Mouse (Mus musculus): ENCODE results near the gene Cfl1. TPM values are rescaled to one million over a fixed set of nuclear protein-coding genes. Genes with fewer than 3 reads are reported as not detected.

The Cfl1 gene
- polyA plus RNA-seq, 1 experiment from 2014 or later = 3,609 TPM

DNA sequence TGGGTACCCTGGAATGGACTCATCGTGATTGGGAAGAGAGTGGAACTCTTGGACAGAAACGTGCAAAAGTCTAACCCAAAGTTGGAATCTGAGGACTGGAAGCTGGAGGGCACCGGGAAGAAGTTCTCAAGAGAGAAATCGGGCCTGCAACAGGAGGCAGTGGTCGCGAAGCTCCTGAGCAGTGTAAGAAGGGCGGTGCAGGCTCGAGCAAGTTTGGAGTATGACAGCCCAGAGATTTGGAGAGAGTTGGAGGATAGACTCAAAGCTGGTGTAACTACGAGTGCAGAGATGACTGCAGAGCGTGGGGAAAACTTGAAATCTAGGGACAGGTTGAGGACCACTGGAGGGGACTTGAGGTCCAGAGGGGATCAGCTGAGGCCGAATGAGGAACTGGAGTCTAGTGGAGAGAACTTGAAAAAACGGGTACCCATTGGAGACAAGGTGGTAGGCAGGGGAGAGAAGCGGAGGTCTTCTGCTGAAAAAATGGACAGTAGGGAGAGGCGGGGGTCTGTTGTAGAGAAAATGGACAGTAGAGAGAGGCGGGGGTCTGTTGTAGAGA is 20.9 kb downstream of the Cfl1 start:
- peak overlapping the region; percentile 56 for H3K4me2 ChIP-seq (ENCODE audit: low read length)
- ATAC-seq = no peak
- peak overlapping the region; percentile 51 for H3K4me3 ChIP-seq (ENCODE audit: low read length)
- H3K9me3 ChIP-seq (ENCODE audit: control insufficient read depth, low read length) = no peaks in the 10 kb centered on the region
- H3K27ac ChIP-seq (ENCODE audit: low read depth, low read length) = peak overlapping the region; percentile 51; the same call in 1 of the 2 replicates
- WGBS = 57% methylated on average over 15 of the region's 15 CpGs
- H3K9ac ChIP-seq (ENCODE audit: low read depth, low read length) = peak overlapping the region; percentile 58
- peaks cover 20% of the 10 kb centered on the region for H3K4me1 ChIP-seq (ENCODE audit: control insufficient read depth, insufficient read depth, low read depth, low read length)
- no peaks in the 10 kb centered on the region for H3K36me3 ChIP-seq (ENCODE audit: control insufficient read depth, insufficient read depth, low read length)
- no peaks in the 10 kb centered on the region for H3K27me3 ChIP-seq (replicated peaks; ENCODE audit: control insufficient read depth, insufficient read depth, low read length)

DNA sequence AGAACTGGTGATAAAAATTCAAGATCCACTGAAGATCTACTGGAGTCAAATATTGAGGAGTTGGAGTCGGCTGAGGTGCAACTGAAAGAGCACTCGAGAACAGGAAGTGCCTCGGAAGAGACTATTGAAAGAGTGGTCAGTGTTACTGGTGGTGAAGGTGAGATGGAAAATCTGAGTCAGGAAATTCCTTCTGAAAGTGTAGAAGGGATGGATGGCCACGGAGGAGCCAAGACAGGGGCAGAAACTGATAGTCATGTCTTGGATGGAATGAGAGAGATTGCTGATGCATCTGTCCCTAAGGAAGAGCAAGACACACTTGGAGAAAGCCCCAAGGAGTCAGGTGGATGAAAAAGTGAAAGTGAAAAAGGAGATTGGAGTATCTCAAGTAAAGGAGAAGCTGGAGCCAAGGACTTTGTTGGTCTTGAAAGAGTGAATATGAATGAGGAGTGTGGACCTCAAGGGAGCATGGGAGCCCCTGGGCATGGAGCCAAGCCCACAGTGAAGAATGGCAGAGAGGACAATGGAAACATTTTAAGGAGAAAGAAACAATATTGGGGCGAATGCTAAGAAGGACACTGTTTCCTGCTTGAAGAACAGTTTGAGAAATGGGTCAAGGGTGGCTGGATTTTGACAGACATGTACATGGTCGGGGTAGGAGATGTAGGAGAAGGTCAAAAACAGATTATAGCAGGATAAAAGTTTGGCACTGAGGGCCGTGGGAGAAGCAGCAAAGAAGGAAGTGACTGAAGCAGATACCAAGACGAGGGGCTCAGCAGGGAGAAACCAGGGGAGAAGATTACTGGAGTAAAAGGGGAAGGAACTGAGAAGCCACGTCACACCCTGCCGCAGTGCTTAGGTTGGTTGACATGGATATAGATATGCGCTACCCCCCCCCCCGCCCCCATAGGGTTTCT is 22.1 kb downstream of the Cfl1 start:
- Histone ChIP-seq H3K9ac (ENCODE audit: low read depth, low read length) (no peak overlapping the region), H3K4me3 (ENCODE audit: low read length) (no peak overlapping the region), H3K9me3 (ENCODE audit: control insufficient read depth, low read length) (no peaks in the 10 kb centered on the region), H3K4me1 (ENCODE audit: control insufficient read depth, insufficient read depth, low read depth, low read length) (peaks cover 20% of the 10 kb centered on the region), H3K27ac (ENCODE audit: low read depth, low read length) (no peak overlapping the region), H3K36me3 (ENCODE audit: control insufficient read depth, insufficient read depth, low read length) (no peaks in the 10 kb centered on the region), H3K4me2 (ENCODE audit: low read length) (no peak overlapping the region), H3K27me3 (replicated peaks; ENCODE audit: control insufficient read depth, insufficient read depth, low read length) (no peaks in the 10 kb centered on the region)
- ATAC-seq = no peak
- 78% methylated on average over 12 of the region's 12 CpGs for WGBS

DNA sequence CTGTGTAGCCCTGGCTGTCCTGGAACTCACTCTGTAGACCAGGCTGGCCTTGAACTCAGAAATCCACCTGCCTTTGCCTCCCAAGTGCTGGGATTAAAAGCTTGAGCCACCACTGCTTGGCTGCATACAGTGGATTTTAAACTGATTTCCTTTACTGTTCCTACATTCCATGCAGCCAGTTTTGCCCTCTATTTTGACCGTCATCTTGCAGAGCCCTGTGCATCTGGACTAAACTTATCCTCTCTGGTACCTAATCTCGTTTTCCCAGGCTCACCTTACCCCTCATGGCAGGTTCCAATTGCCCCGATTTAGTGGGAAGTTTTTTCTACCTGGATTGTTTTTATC is 22.7 kb downstream of the Cfl1 start:
- Histone ChIP-seq H3K9me3 (ENCODE audit: control insufficient read depth, low read length) (no peaks in the 10 kb centered on the region), H3K9ac (ENCODE audit: low read depth, low read length) (no peak overlapping the region), H3K36me3 (ENCODE audit: control insufficient read depth, insufficient read depth, low read length) (no peaks in the 10 kb centered on the region), H3K4me2 (ENCODE audit: low read length) (no peak overlapping the region), H3K27ac (ENCODE audit: low read depth, low read length) (no peak overlapping the region), H3K4me1 (ENCODE audit: control insufficient read depth, insufficient read depth, low read depth, low read length) (peaks cover 20% of the 10 kb centered on the region), H3K27me3 (replicated peaks; ENCODE audit: control insufficient read depth, insufficient read depth, low read length) (no peaks in the 10 kb centered on the region), H3K4me3 (ENCODE audit: low read length) (no peak overlapping the region)
- 81% methylated on average over 3 of the region's 3 CpGs for WGBS
- ATAC-seq = no peak

DNA sequence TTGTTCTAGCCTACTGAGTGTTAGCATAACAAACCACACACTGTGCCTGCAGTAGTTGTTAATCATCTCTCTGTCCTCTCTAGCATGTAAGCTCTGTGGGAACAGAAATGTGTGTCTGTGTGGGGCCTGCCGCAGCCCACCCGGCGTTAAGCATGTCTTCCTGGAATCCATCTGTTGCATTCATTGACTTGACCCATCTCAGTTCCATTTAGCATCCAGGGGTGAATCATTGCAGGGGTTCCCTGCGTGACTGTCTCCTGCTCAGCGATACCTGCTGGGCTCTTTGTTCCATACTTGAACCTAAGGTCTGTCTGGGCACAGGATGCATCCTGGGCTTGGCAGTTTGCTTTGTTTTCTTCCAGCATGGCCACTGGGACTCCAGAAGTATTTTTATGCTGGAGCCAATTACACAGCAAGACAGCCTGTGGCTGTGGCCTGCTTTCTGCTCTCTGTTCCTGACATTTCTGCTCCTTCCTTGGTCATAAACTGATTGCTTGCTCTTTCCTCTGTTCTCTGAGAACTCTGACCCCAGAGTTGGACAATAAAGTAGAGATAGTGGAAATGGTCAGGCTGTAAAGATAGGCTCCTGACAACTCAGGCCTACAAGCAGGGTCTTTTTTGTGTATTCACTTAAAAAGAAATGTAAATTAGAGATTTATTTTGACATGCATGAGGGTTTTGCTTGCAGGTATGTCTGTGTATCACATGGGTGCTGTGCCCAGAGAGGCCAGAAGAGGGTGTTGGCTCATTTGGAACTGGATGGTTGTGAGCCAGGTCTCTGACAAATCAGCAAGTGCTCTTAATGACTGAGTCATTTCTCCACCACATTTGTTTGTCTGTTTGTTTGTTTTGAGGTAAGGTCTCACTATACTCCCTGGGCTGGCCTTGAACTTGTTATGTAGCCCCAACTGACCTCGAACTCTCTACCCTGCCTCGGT is 25.9 kb downstream of the Cfl1 start:
- no peak overlapping the region for H3K4me2 ChIP-seq (ENCODE audit: low read length)
- no peak overlapping the region for H3K9ac ChIP-seq (ENCODE audit: low read depth, low read length)
- H3K27ac ChIP-seq (ENCODE audit: low read depth, low read length) = no peak overlapping the region
- no peak for ATAC-seq
- no peaks in the 10 kb centered on the region for H3K9me3 ChIP-seq (ENCODE audit: control insufficient read depth, low read length)
- H3K4me1 ChIP-seq (ENCODE audit: control insufficient read depth, insufficient read depth, low read depth, low read length) = peaks cover 9% of the 10 kb centered on the region; the same call in 1 of the 2 replicates
- H3K27me3 ChIP-seq (replicated peaks; ENCODE audit: control insufficient read depth, insufficient read depth, low read length) = no peaks in the 10 kb centered on the region
- H3K36me3 ChIP-seq (ENCODE audit: control insufficient read depth, insufficient read depth, low read length) = no peaks in the 10 kb centered on the region
- H3K4me3 ChIP-seq (ENCODE audit: low read length) = no peak overlapping the region
- 77% methylated on average over 7 of the region's 7 CpGs for WGBS

DNA sequence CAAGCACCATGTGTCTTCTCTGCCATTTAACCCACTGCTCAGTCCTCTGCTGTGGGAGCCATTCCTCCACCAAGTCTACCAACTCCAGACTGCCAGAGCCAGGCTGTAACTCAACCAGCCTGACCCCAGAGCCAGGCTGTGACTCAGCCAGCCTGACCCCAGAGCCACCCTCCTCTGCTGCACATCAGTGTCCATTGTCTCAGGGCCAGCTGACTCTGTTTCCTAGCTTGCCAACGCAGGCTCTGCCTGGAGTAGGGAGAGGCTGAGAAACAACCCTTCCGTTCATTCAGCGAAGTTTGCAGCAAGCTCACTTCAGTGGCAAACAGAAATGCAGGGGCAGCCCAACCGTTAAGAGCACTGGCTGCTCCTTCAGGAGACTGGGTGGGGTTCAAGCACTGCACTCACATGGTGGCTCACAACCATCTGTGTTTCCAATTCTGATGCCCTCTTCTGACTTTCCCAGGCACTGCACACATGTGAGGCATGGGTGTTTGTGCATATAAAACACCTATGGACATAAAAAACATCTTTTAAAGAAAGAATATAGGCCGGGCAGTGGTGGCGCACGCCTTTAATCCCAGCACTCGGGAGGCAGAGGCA is 26.8 kb downstream of the Cfl1 start:
- H3K27ac ChIP-seq (ENCODE audit: low read depth, low read length) = no peak overlapping the region
- H3K9ac ChIP-seq (ENCODE audit: low read depth, low read length) = no peak overlapping the region
- no peak overlapping the region for H3K4me2 ChIP-seq (ENCODE audit: low read length)
- peaks cover 6% of the 10 kb centered on the region; the same call in 1 of the 2 replicates for H3K4me1 ChIP-seq (ENCODE audit: control insufficient read depth, insufficient read depth, low read depth, low read length)
- H3K27me3 ChIP-seq (replicated peaks; ENCODE audit: control insufficient read depth, insufficient read depth, low read length) = no peaks in the 10 kb centered on the region
- H3K9me3 ChIP-seq (ENCODE audit: control insufficient read depth, low read length) = no peaks in the 10 kb centered on the region
- no peaks in the 10 kb centered on the region for H3K36me3 ChIP-seq (ENCODE audit: control insufficient read depth, insufficient read depth, low read length)
- no peak overlapping the region for H3K4me3 ChIP-seq (ENCODE audit: low read length)
- 80% methylated on average over 8 of the region's 8 CpGs for WGBS
- ATAC-seq = no peak

DNA sequence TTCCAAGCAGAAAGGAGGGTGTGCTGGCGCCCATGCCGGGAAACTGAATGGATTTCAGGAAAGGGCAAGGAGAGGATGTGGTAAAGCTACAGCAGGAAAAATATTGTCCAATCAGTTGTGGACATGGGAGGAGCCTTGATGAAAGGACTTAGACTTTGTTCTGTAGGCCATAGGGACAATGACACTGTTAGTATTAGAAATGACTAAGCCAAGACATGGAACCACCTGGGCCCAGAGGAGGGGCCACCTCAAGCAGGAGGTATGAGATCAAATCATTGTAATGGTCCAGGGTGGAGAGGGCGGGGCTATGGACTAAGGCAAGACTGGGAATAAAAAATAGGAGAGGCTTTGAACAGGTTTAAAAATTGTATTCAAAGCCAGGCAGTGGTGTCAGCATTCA is 28.5 kb downstream of the Cfl1 start:
- Histone ChIP-seq H3K27ac (ENCODE audit: low read depth, low read length) (no peak overlapping the region), H3K4me2 (ENCODE audit: low read length) (no peak overlapping the region)

DNA sequence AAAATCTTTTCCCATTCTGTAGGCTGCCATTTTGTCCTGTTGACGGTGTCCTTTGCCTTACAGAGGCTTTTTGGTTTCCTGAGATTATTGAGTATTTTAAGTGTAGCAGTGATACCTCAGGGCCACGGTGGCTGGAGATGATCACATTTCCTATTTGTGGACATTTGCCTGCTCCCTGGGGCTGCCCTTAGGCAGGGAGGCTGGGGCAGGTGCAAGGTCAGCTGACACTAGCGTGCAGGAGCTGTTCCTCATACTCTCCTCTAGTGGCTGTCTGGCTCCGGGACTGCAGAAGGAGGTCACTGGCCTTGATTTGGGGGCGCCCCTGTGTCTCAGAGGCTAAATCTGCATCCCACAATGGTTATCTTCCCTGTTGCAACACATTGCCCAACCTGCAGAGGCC is 34.9 kb downstream of the Cfl1 start:
- peaks cover 13% of the 10 kb centered on the region for H3K4me1 ChIP-seq (ENCODE audit: control insufficient read depth, insufficient read depth, low read depth, low read length)
- H3K36me3 ChIP-seq (ENCODE audit: control insufficient read depth, insufficient read depth, low read length) = no peaks in the 10 kb centered on the region
- no peak overlapping the region for H3K4me3 ChIP-seq (ENCODE audit: low read length)
- H3K9me3 ChIP-seq (ENCODE audit: control insufficient read depth, low read length) = no peaks in the 10 kb centered on the region
- WGBS = 73% methylated on average over 5 of the region's 5 CpGs
- H3K9ac ChIP-seq (ENCODE audit: low read depth, low read length) = no peak overlapping the region
- no peaks in the 10 kb centered on the region; the same call in 1 of the 2 replicates for H3K27me3 ChIP-seq (replicated peaks; ENCODE audit: control insufficient read depth, insufficient read depth, low read length)
- no peak overlapping the region for H3K4me2 ChIP-seq (ENCODE audit: low read length)
- ATAC-seq = no peak
- no peak overlapping the region for H3K27ac ChIP-seq (ENCODE audit: low read depth, low read length)

More for the DNA sequence above, 28.5 kb downstream of the Cfl1 start:
- 87% methylated on average over 3 of the region's 3 CpGs for WGBS
- H3K36me3 ChIP-seq (ENCODE audit: control insufficient read depth, insufficient read depth, low read length) = no peaks in the 10 kb centered on the region
- H3K4me3 ChIP-seq (ENCODE audit: low read length) = no peak overlapping the region
- no peak for ATAC-seq
- no peak overlapping the region for H3K9ac ChIP-seq (ENCODE audit: low read depth, low read length)
- H3K9me3 ChIP-seq (ENCODE audit: control insufficient read depth, low read length) = no peaks in the 10 kb centered on the region
- H3K27me3 ChIP-seq (replicated peaks; ENCODE audit: control insufficient read depth, insufficient read depth, low read length) = no peaks in the 10 kb centered on the region
- H3K4me1 ChIP-seq (ENCODE audit: control insufficient read depth, insufficient read depth, low read depth, low read length) = no peaks in the 10 kb centered on the region

DNA sequence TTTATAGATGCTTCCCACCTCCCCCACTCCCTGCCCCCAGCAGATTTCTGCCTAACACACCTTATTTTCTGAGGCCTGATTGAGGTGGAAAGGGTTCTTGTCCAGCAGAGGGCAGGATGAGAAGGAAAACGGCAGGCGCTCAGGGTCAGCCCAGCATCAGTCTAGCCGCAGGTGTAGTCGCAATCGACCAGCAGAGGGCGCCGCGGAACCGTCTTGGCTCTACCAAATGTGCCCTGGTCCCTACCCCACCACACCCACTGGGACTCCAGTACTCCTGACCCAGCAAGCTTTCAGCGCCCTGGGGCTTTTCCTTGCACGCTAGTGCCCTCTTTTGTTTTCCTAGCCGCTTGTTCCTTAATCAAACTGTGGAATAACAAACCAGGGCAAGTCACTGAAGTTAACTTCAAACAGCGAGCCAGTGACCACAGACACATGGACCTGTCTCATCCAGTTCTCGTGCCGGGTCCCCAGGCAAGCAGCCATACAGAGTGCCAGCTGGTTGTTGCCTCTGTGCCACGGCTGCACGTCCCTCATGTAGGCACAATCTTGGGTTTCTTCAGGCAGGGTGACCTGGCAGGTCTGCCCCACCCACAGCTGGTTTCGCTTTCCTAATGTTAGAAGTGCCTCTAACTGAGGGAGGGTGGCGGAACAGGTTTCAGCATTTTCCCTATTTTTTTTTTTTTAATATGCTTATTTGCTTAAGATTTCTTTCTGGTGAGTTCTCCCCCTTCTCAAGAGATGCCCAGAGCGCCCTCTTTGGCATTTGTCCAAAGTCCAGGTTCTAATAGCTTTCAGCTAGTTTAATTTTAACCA is 39.3 kb downstream of the Cfl1 start:
- peaks cover 14% of the 10 kb centered on the region for H3K4me1 ChIP-seq (ENCODE audit: control insufficient read depth, insufficient read depth, low read depth, low read length)
- H3K4me2 ChIP-seq (ENCODE audit: low read length) = peak overlapping the region; percentile 42
- H3K9ac ChIP-seq (ENCODE audit: low read depth, low read length) = no peak overlapping the region; the same call in 1 of the 2 replicates
- no peak overlapping the region for H3K4me3 ChIP-seq (ENCODE audit: low read length)
- 9% methylated on average over 20 of the region's 20 CpGs for WGBS
- no peaks in the 10 kb centered on the region for H3K9me3 ChIP-seq (ENCODE audit: control insufficient read depth, low read length)
- H3K27ac ChIP-seq (ENCODE audit: low read depth, low read length) = no peak overlapping the region
- peaks cover 6% of the 10 kb centered on the region for H3K27me3 ChIP-seq (replicated peaks; ENCODE audit: control insufficient read depth, insufficient read depth, low read length)
- peak; percentile 93 for ATAC-seq
- H3K36me3 ChIP-seq (ENCODE audit: control insufficient read depth, insufficient read depth, low read length) = no peaks in the 10 kb centered on the region

All from hindbrain, embryonic 16.5 days (tissue).